Mouse (Mus musculus) liver, embryonic 16.5 days (tissue): Measurements from ENCODE around the gene Tmprss11f. TPM values are rescaled to one million over a fixed set of nuclear protein-coding genes. Genes with fewer than 3 reads are reported as not detected.
"Not testable (repeated sequence)": the region's sequence is repeated elsewhere in the genome, so short reads cannot be mapped to it uniquely, and the experiment has no call there.

ENCODE experiments used
- ATAC-seq: fragments of 200-750 bp; cut with Nextera tagmentation; 2 replicates; pipeline ENCODE4 v1.8.0; 2017; ENCODE audit warnings: low read depth, mild to moderate bottlenecking, moderate number of reproducible peaks, moderate library complexity
- H3K27ac ChIP-seq: fragments of 300-500 bp; sonication (generic); 2 replicates; pipeline ENCODE4 v1.5.1; 2014; ENCODE audit warnings: mild to moderate bottlenecking, low read length
- H3K27me3 ChIP-seq: fragments of 300-500 bp; sonication (generic); 2 replicates; pipeline ENCODE4 v1.6.1; 2014; ENCODE audit warnings: low read depth, low read length, mixed read lengths; ENCODE audit not compliant: control insufficient read depth, insufficient read depth
- H3K36me3 ChIP-seq: fragments of 300-500 bp; sonication (generic); 2 replicates; pipeline ENCODE4 v1.6.1; 2014; ENCODE audit warnings: mild to moderate bottlenecking; ENCODE audit not compliant: control insufficient read depth, insufficient read depth
- H3K4me1 ChIP-seq: fragments of 300-500 bp; sonication (generic); 2 replicates; pipeline ENCODE4 v1.6.1; 2014; ENCODE audit warnings: low read depth, low read length, mixed read lengths; ENCODE audit not compliant: control insufficient read depth
- H3K4me2 ChIP-seq: fragments of 300-500 bp; sonication (generic); 2 replicates; pipeline ENCODE4 v1.6.1; 2014; ENCODE audit warnings: low read depth, low read length, mixed read lengths
- H3K4me3 ChIP-seq: fragments of 300-500 bp; sonication (generic); 2 replicates; pipeline ENCODE4 v1.5.1; 2014; ENCODE audit warnings: low read depth, mild to moderate bottlenecking, low read length
- H3K9ac ChIP-seq: fragments of 300-500 bp; sonication (generic); 2 replicates; pipeline ENCODE4 v1.6.1; 2014; ENCODE audit warnings: low read depth, low read length
- H3K9me3 ChIP-seq: fragments of 300-500 bp; sonication (generic); replicated peaks from 2 replicates; pipeline ENCODE4 v1.6.1; 2016; ENCODE audit warnings: low read length; ENCODE audit not compliant: control insufficient read depth
- WGBS: fragments of 180-500 bp; shearing (Covaris S2); extraction: QIAGEN DNeasy Blood & Tissue Kit; methylation state at CpG from one replicate; pipeline ENCODE4 v1.1.7; 2014; ENCODE audit not compliant: insufficient replicate concordance; 5-methylcytosine and 5-hydroxymethylcytosine counted together
- polyA plus RNA-seq: library from polyadenylated mRNA; unstranded; fragments of >200 nt; fragmentation: Nextera tagmentation; extraction: Ambion mirVana; gene quantifications from 2 replicates; pipeline ENCODE4 v1.2.1, GENCODE M21; 2015

Gene Tmprss11f
- polyA plus RNA-seq, 1 experiment from 2014 or later, result not detected

- H3K4me1 ChIP-seq, H3K27me3 ChIP-seq, ATAC-seq, H3K27ac ChIP-seq, H3K9ac ChIP-seq, H3K4me2 ChIP-seq, H3K36me3 ChIP-seq, H3K9me3 ChIP-seq, H3K4me3 ChIP-seq: not testable (repeated sequence)
- WGBS, result 64% methylated on average over 8 of the region's 8 CpGs
Measured at GRCm38 (mm10) chr5:86578761-86579160, 53.5 kb downstream of the Tmprss11f start.

GRCm38 (mm10) chr5:86546693-86547092 lies 85.5 kb downstream of the Tmprss11f start:
- H3K4me3 ChIP-seq, result no peak overlapping the region
- no peak overlapping the region for H3K27ac ChIP-seq
- H3K27me3 ChIP-seq, result no peaks in the 10 kb centered on the region
- H3K4me1 ChIP-seq, result no peaks in the 10 kb centered on the region
- ATAC-seq, result no peak
- WGBS, result 51% methylated on average over 2 of the region's 2 CpGs
- H3K4me2 ChIP-seq, result no peak overlapping the region
- no peak overlapping the region for H3K9ac ChIP-seq
- no peaks in the 10 kb centered on the region for H3K36me3 ChIP-seq
- H3K9me3 ChIP-seq, result no peaks in the 10 kb centered on the region

GRCm38 (mm10) chr5:86540601-86541000 lies 91.6 kb downstream of the Tmprss11f start:
- no peaks in the 10 kb centered on the region for H3K9me3 ChIP-seq
- H3K4me3 ChIP-seq, result no peak overlapping the region
- no peaks in the 10 kb centered on the region for H3K27me3 ChIP-seq
- no peak overlapping the region for H3K4me2 ChIP-seq
- ATAC-seq, result no peak
- H3K4me1 ChIP-seq, result no peaks in the 10 kb centered on the region
- no peak overlapping the region for H3K9ac ChIP-seq
- 66% methylated on average over 3 of the region's 3 CpGs for WGBS
- no peaks in the 10 kb centered on the region for H3K36me3 ChIP-seq
- H3K27ac ChIP-seq, result no peak overlapping the region

- no peak for ATAC-seq
- WGBS, result 53% methylated on average over 2 of the region's 2 CpGs
- Histone ChIP-seq H3K4me1 (no peaks in the 10 kb centered on the region), H3K9ac (no peak overlapping the region), H3K27me3 (no peaks in the 10 kb centered on the region), H3K36me3 (no peaks in the 10 kb centered on the region), H3K4me3 (no peak overlapping the region), H3K27ac (no peak overlapping the region), H3K4me2 (no peak overlapping the region), H3K9me3 (no peaks in the 10 kb centered on the region)
Measured at GRCm38 (mm10) chr5:86528725-86529124, 103.5 kb downstream of the Tmprss11f start.

- no peak for ATAC-seq
- H3K9ac ChIP-seq, result no peak within 1 kb of the TSS
- WGBS, result 55% methylated on average over 9 of the region's 9 CpGs
- no peak within 1 kb of the TSS for H3K4me2 ChIP-seq
- H3K27ac ChIP-seq, result no peak within 1 kb of the TSS
- no peaks in the 10 kb centered on the region for H3K36me3 ChIP-seq
- no peak within 1 kb of the TSS for H3K4me3 ChIP-seq
- H3K9me3 ChIP-seq, result no peaks in the 10 kb centered on the region
- no peaks in the 10 kb centered on the region for H3K27me3 ChIP-seq
- no peaks in the 10 kb centered on the region for H3K4me1 ChIP-seq
Measured at GRCm38 (mm10) chr5:86518500-86518899, 113.7 kb downstream of the Tmprss11f start, which contains the start of gene Tmprss11g. TSS of gene Tmprss11g (minus strand) at chr5:86518600.

- no peak overlapping the region for H3K4me3 ChIP-seq
- no peaks in the 10 kb centered on the region for H3K27me3 ChIP-seq
- H3K27ac ChIP-seq, result no peak overlapping the region
- no peaks in the 10 kb centered on the region for H3K36me3 ChIP-seq
- no peak overlapping the region for H3K4me2 ChIP-seq
- 54% methylated on average over 5 of the region's 5 CpGs for WGBS
- ATAC-seq, result no peak
- no peaks in the 10 kb centered on the region for H3K4me1 ChIP-seq
- no peaks in the 10 kb centered on the region for H3K9me3 ChIP-seq
- H3K9ac ChIP-seq, result no peak overlapping the region
Measured at GRCm38 (mm10) chr5:86511538-86511937, 120.7 kb downstream of the Tmprss11f start.

- H3K27me3 ChIP-seq, result no peaks in the 10 kb centered on the region
- no peak overlapping the region for H3K9ac ChIP-seq
- H3K4me1 ChIP-seq, result no peaks in the 10 kb centered on the region
- no peaks in the 10 kb centered on the region for H3K9me3 ChIP-seq
- H3K27ac ChIP-seq, result no peak overlapping the region
- ATAC-seq, result no peak
- H3K36me3 ChIP-seq, result no peaks in the 10 kb centered on the region
- H3K4me3 ChIP-seq, result no peak overlapping the region
- H3K4me2 ChIP-seq, result no peak overlapping the region
- WGBS, result 35% methylated on average over 1 of the region's 1 CpGs
Measured at GRCm38 (mm10) chr5:86493453-86493852, 138.8 kb downstream of the Tmprss11f start.

- Histone ChIP-seq H3K4me2 (no peak overlapping the region), H3K36me3 (no peaks in the 10 kb centered on the region), H3K9ac (no peak overlapping the region), H3K4me3 (no peak overlapping the region), H3K27me3 (no peaks in the 10 kb centered on the region), H3K27ac (no peak overlapping the region), H3K9me3 (no peaks in the 10 kb centered on the region), H3K4me1 (no peaks in the 10 kb centered on the region)
- ATAC-seq, result no peak
- WGBS, result 45% methylated on average over 2 of the region's 2 CpGs
Measured at GRCm38 (mm10) chr5:86482562-86482961, 149.7 kb downstream of the Tmprss11f start.

GRCm38 (mm10) chr5:86482031-86482430 lies 150.2 kb downstream of the Tmprss11f start:
- WGBS, result 59% methylated on average over 1 of the region's 1 CpGs
- Histone ChIP-seq H3K27ac (no peak overlapping the region), H3K9ac (no peak overlapping the region), H3K4me2 (no peak overlapping the region), H3K36me3 (no peaks in the 10 kb centered on the region), H3K4me1 (no peaks in the 10 kb centered on the region), H3K9me3 (no peaks in the 10 kb centered on the region), H3K4me3 (no peak overlapping the region), H3K27me3 (no peaks in the 10 kb centered on the region)
- no peak for ATAC-seq
